Mouse (Mus musculus) layer of hippocampus, adult 11-12 months (tissue): ENCODE measurements around the gene Palm.
A peak's percentile ranks its signal among the peaks of the same experiment; 100 is the strongest.

ENCODE experiments used
- DNase-seq: peaks from one replicate; pipeline ENCODE4 v3.0.0; 2022; ENCODE audit warnings: low spot score

Palm gene

GRCm38 (mm10) chr10:79772320-79772719, 21.1 kb upstream of the Palm start:
- DNase-seq: no peak

- DNase-seq: no peak
Measured at GRCm38 (mm10) chr10:79773208-79773607, 20.2 kb upstream of the Palm start.

- no peak for DNase-seq
Measured at GRCm38 (mm10) chr10:79774486-79775279, 18.7 kb upstream of the Palm start.

GRCm38 (mm10) chr10:79777103-79777531, 16.3 kb upstream of the Palm start, which contains the start of gene Fstl3:
Gene Fstl3, plus strand, starts transcription at chr10:79777272.
- DNase-seq: no peak

GRCm38 (mm10) chr10:79778006-79778405, 15.4 kb upstream of the Palm start:
- DNase-seq: no peak

GRCm38 (mm10) chr10:79779193-79779592, 14.2 kb upstream of the Palm start:
- DNase-seq: no peak

GRCm38 (mm10) chr10:79779784-79780663, 13.3 kb upstream of the Palm start:
- DNase-seq: peak; percentile 98

GRCm38 (mm10) chr10:79780664-79781015, 12.7 kb upstream of the Palm start:
- DNase-seq: no peak

- no peak for DNase-seq
Measured at GRCm38 (mm10) chr10:79781139-79781538, 12.2 kb upstream of the Palm start.

GRCm38 (mm10) chr10:79781956-79782355, 11.4 kb upstream of the Palm start:
- no peak for DNase-seq

- no peak for DNase-seq
Measured at GRCm38 (mm10) chr10:79783050-79783449, 10.3 kb upstream of the Palm start.

GRCm38 (mm10) chr10:79783920-79784800, 9.2 kb upstream of the Palm start:
- DNase-seq: no peak

GRCm38 (mm10) chr10:79788386-79789158, 4.8 kb upstream of the Palm start:
- peak; percentile 84 for DNase-seq

- DNase-seq: no peak
Measured at GRCm38 (mm10) chr10:79789581-79789980, 3.8 kb upstream of the Palm start.

GRCm38 (mm10) chr10:79790861-79791260, 2.5 kb upstream of the Palm start, which contains the start of gene Prss57:
Gene Prss57, minus strand, starts transcription at chr10:79790961.
- no peak for DNase-seq

GRCm38 (mm10) chr10:79792339-79793040, 882 bp upstream of the Palm start:
- DNase-seq: no peak

- peak; percentile 68 for DNase-seq
Measured at GRCm38 (mm10) chr10:79793738-79794490, 542 bp downstream of the Palm start.

- DNase-seq: no peak
Measured at GRCm38 (mm10) chr10:79794491-79794931, 1.1 kb downstream of the Palm start.

- no peak for DNase-seq
Measured at GRCm38 (mm10) chr10:79795905-79796304, 2.5 kb downstream of the Palm start.

GRCm38 (mm10) chr10:79797326-79797725, 4.0 kb downstream of the Palm start:
- DNase-seq: no peak
